Mouse (Mus musculus) T-helper 1 cell (primary cell): ENCODE results near the gene Mga.

ENCODE experiments used
- in situ Hi-C: fragments of 300-600 bp; cut with MboI, MseI; formaldehyde crosslinking; loops from one replicate; pipeline ENCODE4 v1.15.1; 2025; ENCODE audit warnings: high pct_unique_total_duplicates

Mga gene

GRCm38 (mm10) chr2:119986369-119986768, 89.3 kb downstream of the Mga start:
- in situ Hi-C loops: loop anchor here (10.0 kb wide), 1 partner anchor 478 kb away; no protein-coding TSS in a partner anchor

GRCm38 (mm10) chr2:119987441-119987840, 90.4 kb downstream of the Mga start:
- in situ Hi-C loops: loop anchor here (10.0 kb wide), 1 partner anchor 477 kb away; no protein-coding TSS in a partner anchor

GRCm38 (mm10) chr2:119988952-119989351, 91.9 kb downstream of the Mga start:
- in situ Hi-C loops: loop anchor here (10.0 kb wide), 1 partner anchor 476 kb away; no protein-coding TSS in a partner anchor

- in situ Hi-C loops: no loop called here
These were observed 93.9 kb downstream of the Mga start for GRCm38 (mm10) chr2:119990881-119991280.

- in situ Hi-C loops: no loop called here
These were observed 95.3 kb downstream of the Mga start for GRCm38 (mm10) chr2:119992349-119992748.

GRCm38 (mm10) chr2:119993515-119993914, 96.5 kb downstream of the Mga start:
- in situ Hi-C loops: no loop called here

GRCm38 (mm10) chr2:119994839-119995238, 97.8 kb downstream of the Mga start:
- in situ Hi-C loops: no loop called here

GRCm38 (mm10) chr2:119995391-119996281, 98.6 kb downstream of the Mga start:
- in situ Hi-C loops: no loop called here

GRCm38 (mm10) chr2:119997354-119997753, 100.3 kb downstream of the Mga start:
- in situ Hi-C loops: no loop called here

GRCm38 (mm10) chr2:119999731-120000130, 102.7 kb downstream of the Mga start:
- in situ Hi-C loops: no loop called here

- in situ Hi-C loops: no loop called here
These were observed 104.0 kb downstream of the Mga start for GRCm38 (mm10) chr2:120000882-120001584.

- in situ Hi-C loops: no loop called here
These were observed 104.9 kb downstream of the Mga start for GRCm38 (mm10) chr2:120001956-120002355.

- in situ Hi-C loops: no loop called here
These were observed 106.9 kb downstream of the Mga start for GRCm38 (mm10) chr2:120003970-120004369.

- in situ Hi-C loops: no loop called here
These were observed 109.7 kb downstream of the Mga start for GRCm38 (mm10) chr2:120006696-120007095.

- in situ Hi-C loops: no loop called here
These were observed 110.7 kb downstream of the Mga start for GRCm38 (mm10) chr2:120007680-120008210.

- in situ Hi-C loops: no loop called here
These were observed 111.6 kb downstream of the Mga start for GRCm38 (mm10) chr2:120008672-120009071.

- in situ Hi-C loops: no loop called here
These were observed 114.6 kb downstream of the Mga start for GRCm38 (mm10) chr2:120011462-120012200.

- in situ Hi-C loops: no loop called here
These were observed 115.9 kb downstream of the Mga start for GRCm38 (mm10) chr2:120012924-120013323.

- in situ Hi-C loops: no loop called here
These were observed 116.9 kb downstream of the Mga start for GRCm38 (mm10) chr2:120013831-120014486.

- in situ Hi-C loops: loop anchor here (5.0 kb wide), 1 partner anchor 44 kb away; the partner anchor contains the start of gene Mapkbp1
These were observed 118.9 kb downstream of the Mga start for GRCm38 (mm10) chr2:120015882-120016281.

GRCm38 (mm10) chr2:120017599-120017998, 120.6 kb downstream of the Mga start:
- in situ Hi-C loops: loop anchor here (5.0 kb wide), 1 partner anchor 45 kb away; the partner anchor contains the start of gene Mapkbp1
